Mouse (Mus musculus): ENCODE measurements around the gene Wdr61. TPM values are rescaled to one million over a fixed set of nuclear protein-coding genes. Genes with fewer than 3 reads are reported as not detected.

Gene Wdr61
- polyA plus RNA-seq, 1 experiment from 2014 or later, result 103 TPM

DNA sequence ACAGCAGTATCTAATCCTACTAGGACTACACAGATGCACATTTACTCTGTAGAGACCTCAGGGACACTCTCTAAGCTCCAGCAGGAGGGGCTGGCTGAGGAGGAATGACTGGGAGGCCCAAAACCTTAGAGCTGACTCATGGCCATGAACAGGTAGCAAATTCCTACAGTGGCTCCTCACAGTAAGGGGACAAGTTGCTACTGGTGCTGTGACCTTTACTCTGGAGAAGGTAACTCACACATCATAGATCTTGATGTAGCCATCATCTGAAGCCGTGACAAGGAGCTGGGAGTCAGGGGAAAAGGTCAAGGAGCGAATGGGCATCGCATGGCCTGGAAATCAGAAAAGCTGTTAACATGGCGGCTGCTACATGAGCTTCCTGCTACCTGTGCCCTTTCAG is 11.7 kb downstream of the Wdr61 start:
- Histone ChIP-seq H3K36me3 (ENCODE audit: control insufficient read depth, insufficient read depth, low read length) (peaks cover 95% of the 10 kb centered on the region), H3K4me1 (ENCODE audit: control insufficient read depth in 2 of 2, insufficient read depth in 2 of 2, low read length in 2 of 2) (no peaks in the 10 kb centered on the region), H3K27ac (replicated peaks in 1 of 2; ENCODE audit: control insufficient read depth in 1 of 2, insufficient read depth in 1 of 2, low read depth in 2 of 2, low read length in 2 of 2) (no peak overlapping the region), H3K4me2 (ENCODE audit: low read length) (no peak overlapping the region), H3K27me3 (ENCODE audit: control insufficient read depth, insufficient read depth, low read length) (no peaks in the 10 kb centered on the region), H3K9me3 (ENCODE audit: control insufficient read depth, low read length) (no peaks in the 10 kb centered on the region), H3K4me3 (ENCODE audit: control insufficient read depth in 1 of 2, insufficient read depth in 1 of 2, low read depth in 1 of 2, low read length in 2 of 2) (no peak overlapping the region), H3K9ac (ENCODE audit: low read length) (no peak overlapping the region)
- 94% methylated on average over 4 of the region's 4 CpGs for WGBS
- no peak for ATAC-seq (ENCODE audit: insufficient number of reproducible peaks, insufficient read depth, low FRiP score, low read depth)

DNA sequence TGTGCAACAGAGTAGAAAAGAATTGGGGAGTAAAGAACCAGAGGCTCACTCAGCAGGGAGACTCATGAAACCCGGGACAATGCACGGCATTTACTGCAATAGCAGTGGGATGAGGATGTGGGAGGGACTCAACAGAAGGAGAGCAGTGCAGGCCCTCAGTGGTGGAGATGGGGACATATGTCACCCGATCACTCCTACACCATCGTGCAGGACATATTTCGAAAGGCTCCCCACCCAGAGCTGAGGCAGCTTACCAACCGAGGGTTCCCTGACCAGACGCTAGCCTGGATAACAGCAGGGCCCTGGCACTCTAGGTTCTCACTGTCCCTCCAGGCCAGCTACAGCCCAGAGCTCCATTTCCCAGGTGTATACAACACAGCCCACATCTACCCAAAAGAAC is 12.2 kb downstream of the Wdr61 start:
- 94% methylated on average over 7 of the region's 7 CpGs for WGBS

DNA sequence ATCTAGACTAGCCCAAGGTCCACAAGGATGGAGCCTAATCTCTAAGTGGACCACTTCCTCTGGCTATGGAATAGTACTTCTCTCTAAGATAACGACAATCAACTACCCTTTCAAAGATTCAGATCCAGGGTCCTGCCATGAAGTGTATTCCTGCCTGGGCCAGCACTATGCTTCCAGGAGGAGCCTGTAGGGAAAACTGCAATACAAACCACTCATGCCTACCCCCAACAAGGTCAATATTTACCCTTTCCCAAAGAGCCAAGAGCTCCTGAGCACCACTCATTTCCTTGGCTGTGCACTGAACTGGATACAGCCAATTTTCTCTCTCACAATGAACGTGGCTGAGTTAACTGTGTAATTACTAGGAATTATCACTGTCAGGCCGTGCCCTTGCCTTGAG is 16.8 kb downstream of the Wdr61 start:
- Histone ChIP-seq H3K9ac (ENCODE audit: low read length) (no peak overlapping the region), H3K36me3 (ENCODE audit: control insufficient read depth, insufficient read depth, low read length) (peaks cover 96% of the 10 kb centered on the region), H3K4me2 (ENCODE audit: low read length) (no peak overlapping the region), H3K4me1 (ENCODE audit: control insufficient read depth in 2 of 2, insufficient read depth in 2 of 2, low read length in 2 of 2) (no peaks in the 10 kb centered on the region), H3K27ac (replicated peaks in 1 of 2; ENCODE audit: control insufficient read depth in 1 of 2, insufficient read depth in 1 of 2, low read depth in 2 of 2, low read length in 2 of 2) (no peak overlapping the region), H3K9me3 (ENCODE audit: control insufficient read depth, low read length) (no peaks in the 10 kb centered on the region), H3K27me3 (ENCODE audit: control insufficient read depth, insufficient read depth, low read length) (no peaks in the 10 kb centered on the region), H3K4me3 (ENCODE audit: control insufficient read depth in 1 of 2, insufficient read depth in 1 of 2, low read depth in 1 of 2, low read length in 2 of 2) (no peak overlapping the region)
- no peak for ATAC-seq (ENCODE audit: insufficient number of reproducible peaks, insufficient read depth, low FRiP score, low read depth)
- WGBS, result 81% methylated on average over 3 of the region's 3 CpGs

More for the DNA sequence above, 12.2 kb downstream of the Wdr61 start:
- Histone ChIP-seq H3K9ac (ENCODE audit: low read length) (no peak overlapping the region), H3K4me1 (ENCODE audit: control insufficient read depth in 2 of 2, insufficient read depth in 2 of 2, low read length in 2 of 2) (no peaks in the 10 kb centered on the region), H3K36me3 (ENCODE audit: control insufficient read depth, insufficient read depth, low read length) (peaks cover 95% of the 10 kb centered on the region), H3K4me2 (ENCODE audit: low read length) (no peak overlapping the region), H3K27ac (replicated peaks in 1 of 2; ENCODE audit: control insufficient read depth in 1 of 2, insufficient read depth in 1 of 2, low read depth in 2 of 2, low read length in 2 of 2) (no peak overlapping the region), H3K4me3 (ENCODE audit: control insufficient read depth in 1 of 2, insufficient read depth in 1 of 2, low read depth in 1 of 2, low read length in 2 of 2) (no peak overlapping the region), H3K27me3 (ENCODE audit: control insufficient read depth, insufficient read depth, low read length) (no peaks in the 10 kb centered on the region), H3K9me3 (ENCODE audit: control insufficient read depth, low read length) (no peaks in the 10 kb centered on the region)
- no peak for ATAC-seq (ENCODE audit: insufficient number of reproducible peaks, insufficient read depth, low FRiP score, low read depth)

DNA sequence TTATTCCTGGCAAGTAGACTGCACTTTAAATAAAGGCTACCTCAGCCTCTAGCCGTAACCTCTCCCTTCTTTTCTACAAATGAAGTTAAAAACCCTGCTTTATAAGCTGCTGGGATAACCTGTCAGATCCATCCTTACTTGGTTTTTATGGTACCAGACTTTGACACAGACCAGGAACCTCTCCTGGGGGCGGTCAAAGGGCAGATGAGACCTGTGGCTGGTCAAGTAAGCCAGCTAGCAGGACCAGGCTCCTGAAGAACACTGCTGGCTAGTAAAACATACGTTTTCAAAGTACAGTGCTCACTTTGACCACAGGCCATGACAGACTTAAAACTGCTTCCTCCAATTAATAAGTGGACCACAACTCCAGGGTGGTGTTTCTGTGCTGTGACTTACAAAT is 18.5 kb downstream of the Wdr61 start:
- no peak for ATAC-seq (ENCODE audit: insufficient number of reproducible peaks, insufficient read depth, low FRiP score, low read depth)
- Histone ChIP-seq H3K4me3 (ENCODE audit: control insufficient read depth in 1 of 2, insufficient read depth in 1 of 2, low read depth in 1 of 2, low read length in 2 of 2) (no peak overlapping the region), H3K9ac (ENCODE audit: low read length) (no peak overlapping the region), H3K27ac (replicated peaks in 1 of 2; ENCODE audit: control insufficient read depth in 1 of 2, insufficient read depth in 1 of 2, low read depth in 2 of 2, low read length in 2 of 2) (no peak overlapping the region), H3K4me1 (ENCODE audit: control insufficient read depth in 2 of 2, insufficient read depth in 2 of 2, low read length in 2 of 2) (no peaks in the 10 kb centered on the region), H3K4me2 (ENCODE audit: low read length) (no peak overlapping the region), H3K27me3 (ENCODE audit: control insufficient read depth, insufficient read depth, low read length) (no peaks in the 10 kb centered on the region), H3K36me3 (ENCODE audit: control insufficient read depth, insufficient read depth, low read length) (peaks cover 100% of the 10 kb centered on the region), H3K9me3 (ENCODE audit: control insufficient read depth, low read length) (no peaks in the 10 kb centered on the region)
- 92% methylated on average over 3 of the region's 3 CpGs for WGBS

DNA sequence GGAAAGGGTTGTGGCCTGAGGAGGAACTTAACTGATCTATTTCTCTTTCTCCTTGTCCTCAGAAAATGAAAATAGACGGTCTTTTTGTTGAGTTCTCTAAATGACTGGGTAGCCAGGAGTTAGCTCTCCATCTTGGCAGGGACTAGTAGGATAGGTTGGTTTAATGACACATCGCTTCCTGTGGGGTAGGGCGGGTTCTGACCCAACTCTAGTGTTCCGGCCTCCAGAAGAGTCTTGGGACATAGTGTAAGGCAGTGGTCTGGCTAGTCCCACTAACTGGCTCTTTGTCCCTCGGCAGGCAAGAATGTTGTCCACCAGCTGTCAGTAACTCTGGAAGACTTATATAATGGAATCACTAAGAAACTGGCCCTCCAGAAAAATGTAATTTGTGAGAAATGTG is 26.2 kb downstream of the Wdr61 start:
- no peaks in the 10 kb centered on the region for H3K9me3 ChIP-seq (ENCODE audit: control insufficient read depth, low read length)
- no peak overlapping the region for H3K4me3 ChIP-seq (ENCODE audit: control insufficient read depth in 1 of 2, insufficient read depth in 1 of 2, low read depth in 1 of 2, low read length in 2 of 2)
- H3K4me2 ChIP-seq (ENCODE audit: low read length), result no peak overlapping the region
- whole genome bisulfite sequencing, result 77% methylated on average over 5 of the region's 5 CpGs
- H3K36me3 ChIP-seq (ENCODE audit: control insufficient read depth, insufficient read depth, low read length), result peaks cover 55% of the 10 kb centered on the region
- H3K4me1 ChIP-seq (ENCODE audit: control insufficient read depth in 2 of 2, insufficient read depth in 2 of 2, low read length in 2 of 2), result peaks cover 11 to 28% of the 10 kb centered on the region in 2 experiments
- H3K9ac ChIP-seq (ENCODE audit: low read length), result no peak overlapping the region
- no peak overlapping the region for H3K27ac ChIP-seq (replicated peaks in 1 of 2; ENCODE audit: control insufficient read depth in 1 of 2, insufficient read depth in 1 of 2, low read depth in 2 of 2, low read length in 2 of 2)
- ATAC-seq (ENCODE audit: insufficient number of reproducible peaks, insufficient read depth, low FRiP score, low read depth), result no peak
- H3K27me3 ChIP-seq (ENCODE audit: control insufficient read depth, insufficient read depth, low read length), result no peaks in the 10 kb centered on the region

DNA sequence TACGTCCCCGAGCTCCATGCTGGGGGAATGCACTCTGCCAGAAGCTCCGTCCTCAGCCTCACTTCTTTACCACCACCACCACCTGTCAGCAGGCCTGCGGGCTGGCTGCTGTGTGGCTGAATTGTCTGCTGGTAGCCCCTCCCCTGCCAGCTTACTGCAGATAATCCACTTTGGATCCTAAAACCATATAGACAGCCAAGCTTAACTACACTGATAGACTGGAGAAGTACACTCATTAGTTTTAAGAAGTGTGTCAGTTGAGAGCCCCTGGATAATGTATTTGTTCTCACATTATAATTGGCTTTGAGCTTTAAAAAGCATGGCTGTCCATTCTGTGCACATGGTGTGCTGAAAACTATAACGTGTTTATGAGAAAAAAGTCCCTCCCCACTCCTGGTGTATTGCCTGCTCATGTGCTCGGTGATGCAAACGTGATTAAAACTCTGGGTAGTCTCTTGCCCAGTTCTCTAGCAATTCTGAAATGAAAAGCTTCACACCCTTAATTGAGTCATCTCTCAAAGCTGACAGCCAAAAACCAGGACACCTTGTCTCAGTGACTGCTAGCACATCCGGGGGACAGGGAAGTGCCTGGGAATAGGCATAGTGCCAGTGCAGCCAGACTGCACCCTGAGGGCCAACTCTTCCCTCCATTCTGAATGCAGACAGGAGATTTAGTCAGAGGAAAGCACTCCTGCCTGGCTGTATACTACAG is 26.9 kb downstream of the Wdr61 start:
- Histone ChIP-seq H3K4me3 (ENCODE audit: control insufficient read depth in 1 of 2, insufficient read depth in 1 of 2, low read depth in 1 of 2, low read length in 2 of 2) (no peak overlapping the region), H3K27me3 (ENCODE audit: control insufficient read depth, insufficient read depth, low read length) (no peaks in the 10 kb centered on the region), H3K4me2 (ENCODE audit: low read length) (no peak overlapping the region), H3K4me1 (ENCODE audit: control insufficient read depth in 2 of 2, insufficient read depth in 2 of 2, low read length in 2 of 2) (peaks cover 12 to 34% of the 10 kb centered on the region in 2 experiments), H3K27ac (replicated peaks in 1 of 2; ENCODE audit: control insufficient read depth in 1 of 2, insufficient read depth in 1 of 2, low read depth in 2 of 2, low read length in 2 of 2) (no peak overlapping the region), H3K36me3 (ENCODE audit: control insufficient read depth, insufficient read depth, low read length) (peaks cover 48% of the 10 kb centered on the region), H3K9me3 (ENCODE audit: control insufficient read depth, low read length) (no peaks in the 10 kb centered on the region), H3K9ac (ENCODE audit: low read length) (no peak overlapping the region)
- no peak for ATAC-seq (ENCODE audit: insufficient number of reproducible peaks, insufficient read depth, low FRiP score, low read depth)
- WGBS, result 38% methylated on average over 8 of the region's 8 CpGs

DNA sequence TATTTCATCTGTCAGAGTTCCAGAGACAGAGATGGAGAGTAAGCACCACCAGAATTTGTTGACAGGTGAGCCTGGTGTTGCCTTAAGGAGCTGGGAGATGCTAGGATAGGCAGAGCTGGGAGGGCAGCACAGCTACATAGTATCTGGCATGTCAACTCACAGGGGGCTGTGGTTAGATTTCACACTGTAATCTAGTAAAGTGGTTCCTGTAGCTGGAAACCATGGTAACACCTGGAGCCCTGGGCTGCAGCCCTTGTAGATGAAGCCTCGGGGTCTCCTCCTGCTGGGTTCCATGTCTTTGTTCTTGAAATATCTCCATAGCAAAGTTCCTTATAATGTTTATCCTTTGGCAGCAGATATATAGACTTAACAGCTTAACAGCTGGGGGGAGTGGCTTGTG is 28.8 kb downstream of the Wdr61 start:
- 72% methylated on average over 1 of the region's 1 CpGs for WGBS
- peaks cover 18 to 49% of the 10 kb centered on the region in 2 experiments for H3K4me1 ChIP-seq (ENCODE audit: control insufficient read depth in 2 of 2, insufficient read depth in 2 of 2, low read length in 2 of 2)
- H3K9ac ChIP-seq (ENCODE audit: low read length), result no peak overlapping the region
- no peak overlapping the region for H3K4me3 ChIP-seq (ENCODE audit: control insufficient read depth in 1 of 2, insufficient read depth in 1 of 2, low read depth in 1 of 2, low read length in 2 of 2)
- no peaks in the 10 kb centered on the region for H3K27me3 ChIP-seq (ENCODE audit: control insufficient read depth, insufficient read depth, low read length)
- H3K9me3 ChIP-seq (ENCODE audit: control insufficient read depth, low read length), result no peaks in the 10 kb centered on the region
- H3K27ac ChIP-seq (replicated peaks in 1 of 2; ENCODE audit: control insufficient read depth in 1 of 2, insufficient read depth in 1 of 2, low read depth in 2 of 2, low read length in 2 of 2), result no peak overlapping the region
- no peak overlapping the region for H3K4me2 ChIP-seq (ENCODE audit: low read length)
- ATAC-seq (ENCODE audit: insufficient number of reproducible peaks, insufficient read depth, low FRiP score, low read depth), result no peak
- peaks cover 29% of the 10 kb centered on the region for H3K36me3 ChIP-seq (ENCODE audit: control insufficient read depth, insufficient read depth, low read length)

DNA sequence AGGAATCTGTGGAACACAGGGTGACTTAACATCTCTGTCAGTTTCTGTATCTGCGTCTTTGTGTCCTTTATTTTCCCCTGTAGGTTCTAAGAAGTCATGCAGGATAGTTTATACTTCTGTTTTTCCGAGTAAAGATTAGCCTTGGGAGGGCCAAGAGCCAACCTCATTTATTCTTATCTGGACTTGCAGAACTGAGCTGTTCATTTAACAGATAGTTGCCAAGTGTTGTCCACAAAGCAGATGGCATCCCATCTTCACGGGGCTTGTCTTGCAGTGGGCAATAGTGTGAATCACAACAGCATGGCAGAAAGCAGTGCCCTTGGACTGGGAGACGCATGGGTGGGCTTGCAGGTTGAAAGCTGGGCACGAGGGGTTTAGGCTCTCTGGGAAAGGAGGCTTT is 30.0 kb downstream of the Wdr61 start:
- WGBS, result 70% methylated on average over 5 of the region's 5 CpGs
- Histone ChIP-seq H3K4me2 (ENCODE audit: low read length) (no peak overlapping the region), H3K4me1 (ENCODE audit: control insufficient read depth in 2 of 2, insufficient read depth in 2 of 2, low read length in 2 of 2) (peaks cover 18 to 49% of the 10 kb centered on the region in 2 experiments), H3K27me3 (ENCODE audit: control insufficient read depth, insufficient read depth, low read length) (no peaks in the 10 kb centered on the region), H3K4me3 (ENCODE audit: control insufficient read depth in 1 of 2, insufficient read depth in 1 of 2, low read depth in 1 of 2, low read length in 2 of 2) (no peak overlapping the region), H3K9me3 (ENCODE audit: control insufficient read depth, low read length) (no peaks in the 10 kb centered on the region), H3K27ac (replicated peaks in 1 of 2; ENCODE audit: control insufficient read depth in 1 of 2, insufficient read depth in 1 of 2, low read depth in 2 of 2, low read length in 2 of 2) (no peak overlapping the region), H3K36me3 (ENCODE audit: control insufficient read depth, insufficient read depth, low read length) (peaks cover 17% of the 10 kb centered on the region), H3K9ac (ENCODE audit: low read length) (no peak overlapping the region)
- ATAC-seq (ENCODE audit: insufficient number of reproducible peaks, insufficient read depth, low FRiP score, low read depth), result no peak

All from heart, embryonic 14.5 days (tissue).